Mouse (Mus musculus) embryonic facial prominence, embryonic 14.5 days (tissue): ENCODE measurements around the gene Klhl26. TPM values are rescaled to one million over a fixed set of nuclear protein-coding genes. Genes with fewer than 3 reads are reported as not detected.

ENCODE experiments used
- ATAC-seq: fragments of 200-750 bp; cut with Nextera tagmentation; 2 replicates; pipeline ENCODE4 v1.8.0; 2017; ENCODE audit warnings: low read depth, moderate number of reproducible peaks, moderate TSS enrichment
- DNase-seq: peaks from one replicate; pipeline ENCODE4 v3.0.0-alpha.2; 2015; ENCODE audit warnings: low spot score
- H3K27ac ChIP-seq: fragments of 300-500 bp; sonication (generic); replicated peaks from 2 replicates; pipeline ENCODE4 v1.5.1; 2014; ENCODE audit warnings: low read depth, mild to moderate bottlenecking, low read length, moderate library complexity
- H3K27me3 ChIP-seq: fragments of 300-500 bp; sonication (generic); replicated peaks from 2 replicates; pipeline ENCODE4 v1.6.1; 2014; ENCODE audit warnings: low read length; ENCODE audit not compliant: control insufficient read depth, insufficient read depth
- H3K36me3 ChIP-seq: fragments of 300-500 bp; sonication (generic); 2 replicates; pipeline ENCODE4 v1.6.1; 2014; ENCODE audit warnings: low read length, mixed read lengths; ENCODE audit not compliant: control insufficient read depth, insufficient read depth
- H3K4me1 ChIP-seq: fragments of 300-500 bp; sonication (generic); 2 replicates; pipeline ENCODE4 v1.6.1; 2014; ENCODE audit warnings: antibody characterized with exemption, low read length; ENCODE audit not compliant: control insufficient read depth, insufficient read depth
- H3K4me2 ChIP-seq: fragments of 300-500 bp; sonication (generic); 2 replicates; pipeline ENCODE4 v1.6.1; 2014; ENCODE audit warnings: low read depth, mild to moderate bottlenecking, low read length, moderate library complexity, mixed read lengths
- H3K4me3 ChIP-seq: fragments of 300-500 bp; sonication (generic); 2 replicates; pipeline ENCODE4 v1.5.1; 2014; ENCODE audit warnings: low read depth, mild to moderate bottlenecking, low read length
- H3K9ac ChIP-seq: fragments of 300-500 bp; sonication (generic); 2 replicates; pipeline ENCODE4 v1.6.1; 2014; ENCODE audit warnings: low read depth, mild to moderate bottlenecking, low read length, moderate library complexity, mixed read lengths
- H3K9me3 ChIP-seq: fragments of 300-500 bp; sonication (generic); 2 replicates; pipeline ENCODE4 v1.6.1; 2016; ENCODE audit warnings: low read length; ENCODE audit not compliant: control insufficient read depth
- WGBS: fragments of 180-500 bp; shearing (Covaris S2); extraction: QIAGEN DNeasy Blood & Tissue Kit; methylation state at CpG from one replicate; pipeline ENCODE4 v1.1.7; 2014; 5-methylcytosine and 5-hydroxymethylcytosine counted together
- polyA plus RNA-seq: library from polyadenylated mRNA; unstranded; fragments of >200 nt; fragmentation: Nextera tagmentation; extraction: Ambion mirVana; gene quantifications from 2 replicates; pipeline ENCODE4 v1.2.1, GENCODE M21; 2014

The Klhl26 gene
- polyA plus RNA-seq, 1 experiment from 2014 or later, result 18.7 TPM

- Histone ChIP-seq H3K36me3 (peaks cover 28% of the 10 kb centered on the region), H3K4me2 (no peak overlapping the region), H3K4me3 (no peak overlapping the region), H3K27me3 (no peaks in the 10 kb centered on the region), H3K4me1 (peaks cover 29% of the 10 kb centered on the region), H3K27ac (no peak overlapping the region), H3K9ac (no peak overlapping the region), H3K9me3 (no peaks in the 10 kb centered on the region)
- WGBS, result 70% methylated on average over 49 of the region's 52 CpGs
- DNase-seq, result no peak
- no peak for ATAC-seq
These were observed 24.4 kb downstream of the Klhl26 start for GRCm38 (mm10) chr8:70452196-70452966.

- ATAC-seq (peak; percentile 64), DNase-seq (peak; percentile 85)
- no peak overlapping the region for H3K4me3 ChIP-seq
- no peaks in the 10 kb centered on the region for H3K27me3 ChIP-seq
- 53% methylated on average over 19 of the region's 19 CpGs for WGBS
- H3K36me3 ChIP-seq, result peaks cover 28% of the 10 kb centered on the region
- no peaks in the 10 kb centered on the region for H3K9me3 ChIP-seq
- no peak overlapping the region for H3K4me2 ChIP-seq
- peak overlapping the region; percentile 70 for H3K27ac ChIP-seq
- no peak overlapping the region; the same call in 1 of the 2 replicates for H3K9ac ChIP-seq
- peaks cover 30% of the 10 kb centered on the region for H3K4me1 ChIP-seq
These were observed 28.9 kb downstream of the Klhl26 start for GRCm38 (mm10) chr8:70447639-70448420.

GRCm38 (mm10) chr8:70445988-70446387, 30.8 kb downstream of the Klhl26 start:
- Histone ChIP-seq H3K36me3 (peaks cover 11% of the 10 kb centered on the region), H3K4me1 (peaks cover 30% of the 10 kb centered on the region), H3K9me3 (no peaks in the 10 kb centered on the region), H3K4me2 (no peak overlapping the region), H3K4me3 (no peak overlapping the region), H3K9ac (no peak overlapping the region), H3K27me3 (no peaks in the 10 kb centered on the region), H3K27ac (no peak overlapping the region)
- DNase-seq (no peak), ATAC-seq (no peak)
- WGBS, result 63% methylated on average over 1 of the region's 1 CpGs

GRCm38 (mm10) chr8:70443326-70443725, 33.4 kb downstream of the Klhl26 start:
- Histone ChIP-seq H3K4me2 (no peak overlapping the region), H3K27ac (no peak overlapping the region), H3K36me3 (no peaks in the 10 kb centered on the region), H3K4me1 (peaks cover 20% of the 10 kb centered on the region), H3K9me3 (no peaks in the 10 kb centered on the region), H3K9ac (no peak overlapping the region), H3K4me3 (no peak overlapping the region), H3K27me3 (no peaks in the 10 kb centered on the region)
- no peak for DNase-seq
- ATAC-seq, result no peak
- WGBS, result 78% methylated on average over 4 of the region's 4 CpGs

- no peak for ATAC-seq
- H3K27me3 ChIP-seq, result no peaks in the 10 kb centered on the region
- WGBS, result 63% methylated on average over 3 of the region's 3 CpGs
- H3K4me3 ChIP-seq, result no peak overlapping the region
- no peaks in the 10 kb centered on the region for H3K9me3 ChIP-seq
- H3K27ac ChIP-seq, result no peak overlapping the region
- no peak overlapping the region for H3K9ac ChIP-seq
- H3K4me1 ChIP-seq, result peaks cover 12% of the 10 kb centered on the region
- DNase-seq, result no peak
- no peak overlapping the region for H3K4me2 ChIP-seq
- no peaks in the 10 kb centered on the region for H3K36me3 ChIP-seq
These were observed 35.2 kb downstream of the Klhl26 start for GRCm38 (mm10) chr8:70441565-70441964.

- H3K4me1 ChIP-seq, result peaks cover 12% of the 10 kb centered on the region
- peak overlapping the region; percentile 90 for H3K4me2 ChIP-seq
- WGBS, result 52% methylated on average over 3 of the region's 3 CpGs
- H3K4me3 ChIP-seq, result peak overlapping the region; percentile 73
- no peaks in the 10 kb centered on the region for H3K9me3 ChIP-seq
- no peaks in the 10 kb centered on the region for H3K27me3 ChIP-seq
- peak overlapping the region; percentile 69; the same call in 1 of the 2 replicates for H3K9ac ChIP-seq
- DNase-seq, result no peak
- H3K36me3 ChIP-seq, result 0 out of 2 replicates have a peak, but pooled peaks cover 4% of the 10 kb centered on the region
- H3K27ac ChIP-seq, result no peak overlapping the region
- ATAC-seq, result no peak
These were observed 36.5 kb downstream of the Klhl26 start for GRCm38 (mm10) chr8:70440246-70440645.

GRCm38 (mm10) chr8:70439848-70440179, 37.0 kb downstream of the Klhl26 start:
- Histone ChIP-seq H3K4me3 (peak overlapping the region; percentile 73), H3K36me3 (0 out of 2 replicates have a peak, but pooled peaks cover 4% of the 10 kb centered on the region), H3K4me1 (peaks cover 12% of the 10 kb centered on the region), H3K4me2 (peak overlapping the region; percentile 90), H3K27ac (peak overlapping the region; percentile 74; the same call in 1 of the 2 replicates), H3K27me3 (no peaks in the 10 kb centered on the region), H3K9me3 (no peaks in the 10 kb centered on the region), H3K9ac (peak overlapping the region; percentile 69)
- WGBS, result 6% methylated on average over 7 of the region's 7 CpGs
- no peak for ATAC-seq
- DNase-seq, result no peak

- WGBS, result under 1% methylated on average over 35 of the region's 70 CpGs
- Histone ChIP-seq H3K4me1 (peaks cover 12% of the 10 kb centered on the region), H3K27ac (peak within 1 kb of the TSS; percentile 74; the same call in 1 of the 2 replicates), H3K4me3 (peak within 1 kb of the TSS; percentile 73), H3K9ac (peak within 1 kb of the TSS; percentile 73), H3K27me3 (no peaks in the 10 kb centered on the region), H3K4me2 (peak within 1 kb of the TSS; percentile 90), H3K9me3 (no peaks in the 10 kb centered on the region), H3K36me3 (0 out of 2 replicates have a peak, but pooled peaks cover 4% of the 10 kb centered on the region)
- DNase-seq (peak; percentile 97), ATAC-seq (peak; percentile 98)
These were observed 37.5 kb downstream of the Klhl26 start, which contains the start of gene Crtc1 for GRCm38 (mm10) chr8:70439055-70439847. Crtc1 (minus strand) TSS chr8:70439579.
